ENCODE assay signal across 8 mouse cellular contexts in the genomic region with DNA sequence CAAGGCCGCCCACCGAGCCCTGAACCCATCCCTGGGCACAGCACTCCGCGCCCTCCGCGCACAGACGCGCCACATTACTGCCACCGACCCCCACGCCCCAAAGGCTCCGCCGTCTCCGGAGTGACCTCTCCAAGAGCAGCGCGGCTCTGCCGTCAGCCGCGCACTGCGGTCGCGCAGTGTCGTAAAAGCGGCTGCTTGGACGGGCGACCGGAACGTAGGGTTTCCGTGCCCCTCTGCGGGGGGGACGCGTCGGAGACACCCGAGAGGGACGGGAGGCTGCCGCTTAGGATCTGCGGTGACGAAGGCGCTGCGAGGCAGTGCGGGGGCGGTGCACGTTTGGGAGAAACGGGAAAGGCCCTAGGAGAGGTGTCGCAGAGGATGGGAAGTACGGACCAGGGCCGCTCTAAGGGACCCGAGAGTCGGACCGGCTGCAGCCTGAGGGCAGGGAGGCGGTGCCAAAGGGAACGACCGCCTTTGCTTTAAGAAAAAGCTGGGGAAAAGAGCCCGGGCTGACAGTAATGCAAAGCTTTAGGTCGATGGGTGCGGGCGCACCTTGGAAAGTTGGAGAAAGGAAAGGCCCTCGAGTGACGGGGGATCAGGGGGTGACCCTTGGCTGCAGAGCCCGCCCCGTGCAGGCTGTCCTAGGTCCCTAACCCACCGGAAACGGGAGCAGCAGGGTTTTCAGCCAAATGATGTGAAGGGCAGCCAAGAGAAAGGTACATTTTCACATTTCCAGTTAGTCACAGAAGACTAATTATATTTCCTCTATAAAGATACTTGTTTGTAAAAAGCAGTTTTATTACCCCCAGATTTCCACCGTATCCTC. TPM values are rescaled to one million over a fixed set of nuclear protein-coding genes. Genes with fewer than 3 reads are reported as not detected.
A peak's percentile ranks its signal among the peaks of the same experiment; 100 is the strongest.
DNase-seq lines count a peak whose midpoint lies in the region; ATAC-seq lines count a peak whose summit lies in the region.

Gene Dlat (minus strand): TSS at position 389 of the 826 bp plus-strand sequence.

- under 1% methylated on average over 63 of the region's 63 CpGs for WGBS in intestine, embryonic 14.5 days

- H3K4me3 ChIP-seq in intestine, embryonic 14.5 days (ENCODE audit: low read depth, low read length) = peak within 1 kb of the TSS; percentile 84

- no peaks in the 10 kb centered on the region for H3K9me3 ChIP-seq in intestine, embryonic 14.5 days (ENCODE audit: control insufficient read depth, low read length)

- ATAC-seq in intestine, embryonic 14.5 days (replicated peaks; ENCODE audit: low FRiP score, low TSS enrichment, low read depth) = peak; percentile 89

- H3K4me2 ChIP-seq in intestine, embryonic 14.5 days (ENCODE audit: low read length) = peak within 1 kb of the TSS; percentile 83

- intact Hi-C loops in left cerebral cortex, postnatal 14 days (cut with DNase I) = no loop called here

- peak within 1 kb of the TSS; percentile 73 for H3K27ac ChIP-seq in intestine, embryonic 14.5 days (ENCODE audit: low read depth)

- peaks cover 25% of the 10 kb centered on the region for H3K36me3 ChIP-seq in intestine, embryonic 14.5 days (ENCODE audit: control insufficient read depth, insufficient read depth, low read length)

- H3K4me1 ChIP-seq in intestine, embryonic 14.5 days (replicated peaks; ENCODE audit: control insufficient read depth, insufficient read depth, low read length) = peaks cover 12% of the 10 kb centered on the region

- peak within 1 kb of the TSS; percentile 72 for H3K9ac ChIP-seq in intestine, embryonic 14.5 days (ENCODE audit: low read length)

- no peaks in the 10 kb centered on the region for H3K27me3 ChIP-seq in intestine, embryonic 14.5 days (replicated peaks; ENCODE audit: control insufficient read depth, insufficient read depth, low read length)

- peak; percentile 91 to 96 for DNase-seq in adrenal gland, adult (ENCODE audit: inconsistent age in 2 of 2, low spot score in 1 of 2)
- DNase-seq in embryo, embryonic 10.5 days (ENCODE audit: low spot score) = peak; percentile 92
- DNase-seq in gastrocnemius, postnatal 25 days = peak; percentile 90
- DNase-seq in intestine, embryonic 14.5 days (ENCODE audit: low spot score) = peak; percentile 90
- DNase-seq in left cerebral cortex, postnatal 14 days (ENCODE audit: low spot score in 2 of 2) = peak; percentile 85 to 88
- DNase-seq in mesoderm, embryonic 11.5 days (ENCODE audit: low read depth, low spot score) = peak; percentile 94
- peak; percentile 87 to 89 for DNase-seq in right cerebral cortex, postnatal 36 days (ENCODE audit: low spot score in 2 of 2)
- DNase-seq in yolk sac, embryonic 10.5 days (ENCODE audit: low spot score) = peak; percentile 89

RNA-seq across cellular contexts. Expression of gene Dlat, which starts in this region (rescaled TPM):
- 100 to 1,000 TPM; 228 to 279 TPM for total RNA-seq in gastrocnemius, postnatal 25 days (2021)
- 52.9 and 60.9 TPM in 2 replicates for polyA plus RNA-seq in intestine, embryonic 14.5 days (2014; fragmentation: Nextera tagmentation; extraction: Ambion mirVana)
- total RNA-seq in left cerebral cortex, postnatal 14 days (2021) = 100 to 1,000 TPM; 128 to 134 TPM

Comparison
In these comparisons a context has a peak if more than half of its experiments do, and no peak if none do; other contexts are left out.
1. Peak in every context shown above with its lines: DNase-seq, ATAC-seq, H3K4me3 ChIP-seq and H3K27ac ChIP-seq.